Mouse (Mus musculus) brain, embryonic 18.5 days (tissue): ENCODE data around the gene Nup210l.

Experiments used
- DNase-seq: peaks from one replicate; pipeline ENCODE4 v3.0.0-alpha.2; 2012; ENCODE audit warnings: low read depth, low spot score

Gene Nup210l

DNA sequence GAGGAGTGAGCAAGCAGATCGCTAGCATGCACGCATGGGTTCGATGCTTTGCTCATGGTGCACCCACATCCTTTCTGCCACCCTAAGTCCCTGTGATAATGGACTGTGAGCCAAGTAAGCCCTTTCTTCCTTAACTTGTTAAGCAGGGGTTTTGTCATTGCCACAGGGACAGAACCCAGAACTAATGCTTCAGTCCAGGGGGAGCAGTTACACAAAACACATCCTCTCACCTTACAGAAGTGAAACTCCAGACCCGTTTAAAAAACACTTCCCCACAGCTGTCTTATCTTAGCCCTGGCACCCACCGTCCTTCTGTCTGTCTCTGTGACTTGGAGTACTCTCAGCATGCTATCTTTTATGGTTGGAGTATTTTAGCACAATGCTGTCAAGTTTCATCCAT lies 52.1 kb downstream of the Nup210l start:
- no peak for DNase-seq

DNA sequence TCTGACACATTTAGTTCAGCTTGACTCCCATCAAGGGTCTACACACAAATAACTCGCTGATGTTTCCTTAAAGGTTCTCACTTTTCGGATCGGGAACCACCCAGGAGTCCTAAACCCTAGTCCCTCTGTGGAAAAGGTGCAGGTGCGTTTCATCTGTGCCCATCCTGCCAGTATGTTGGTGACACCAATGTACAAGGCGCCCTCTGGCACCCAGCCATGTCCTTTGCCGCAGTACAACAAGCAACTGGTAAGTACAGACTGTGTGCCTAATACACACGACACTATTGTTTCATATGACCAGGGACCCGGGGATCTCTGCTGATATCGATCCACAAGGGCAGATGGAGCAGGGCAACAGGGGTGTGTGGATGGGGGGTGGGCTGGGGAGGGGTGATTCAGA lies 55.8 kb downstream of the Nup210l start:
- no peak for DNase-seq

- no peak for DNase-seq
Measured at GRCm38 (mm10) chr3:90161541-90161940, 57.6 kb downstream of the Nup210l start.

- DNase-seq: no peak
Measured at GRCm38 (mm10) chr3:90179566-90179965, 75.6 kb downstream of the Nup210l start.

GRCm38 (mm10) chr3:90183581-90183980 lies 79.6 kb downstream of the Nup210l start:
- no peak for DNase-seq

DNA sequence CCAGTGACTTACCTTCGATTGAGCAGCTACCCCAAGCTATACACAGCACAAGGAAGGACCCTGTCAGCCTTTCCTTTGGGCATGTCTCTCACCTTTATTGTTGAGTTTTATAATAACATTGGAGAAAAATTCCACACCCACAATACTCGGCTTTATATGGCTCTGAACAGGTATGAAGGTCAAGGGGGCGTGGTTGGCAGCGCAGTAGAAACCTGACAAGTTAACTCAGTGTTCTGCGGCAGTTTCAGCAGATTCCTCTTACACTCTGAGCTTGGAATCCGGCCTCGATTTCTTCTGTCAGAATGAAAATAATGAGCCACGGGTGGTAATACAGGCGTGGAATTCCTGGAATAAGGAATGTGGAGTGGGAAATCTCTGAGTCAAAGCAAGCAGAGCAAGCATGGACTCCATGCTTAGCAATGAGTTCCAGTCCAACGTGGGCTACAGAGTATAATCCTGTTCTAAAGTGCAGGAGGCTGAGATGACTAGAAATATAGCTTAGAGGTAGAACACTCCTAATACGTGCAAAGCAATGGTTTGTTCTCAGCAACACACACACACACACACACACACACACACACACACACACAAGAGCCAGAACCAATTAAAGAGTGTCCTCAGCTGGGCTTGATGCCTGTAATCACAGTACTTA lies 87.1 kb downstream of the Nup210l start:
- DNase-seq: no peak

DNA sequence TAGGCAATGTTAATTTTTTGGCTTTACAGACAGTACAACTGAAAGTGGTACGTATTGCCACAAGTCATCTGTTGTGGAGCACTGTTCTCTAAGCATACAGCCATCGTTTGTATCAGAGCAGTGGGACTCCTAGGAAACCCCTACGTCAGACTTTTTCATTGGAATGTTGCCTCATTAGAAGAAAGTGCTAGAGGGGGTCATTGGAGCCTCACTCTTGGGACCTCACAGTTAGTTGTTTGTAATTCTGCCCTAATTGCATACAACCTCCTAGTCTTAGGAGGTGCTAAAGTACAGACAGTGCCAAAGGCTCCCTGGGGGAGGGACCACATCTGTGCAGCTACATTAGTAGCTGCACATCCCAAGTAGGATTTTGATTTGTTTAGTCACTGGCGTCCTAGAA lies 90.8 kb downstream of the Nup210l start:
- no peak for DNase-seq

DNA sequence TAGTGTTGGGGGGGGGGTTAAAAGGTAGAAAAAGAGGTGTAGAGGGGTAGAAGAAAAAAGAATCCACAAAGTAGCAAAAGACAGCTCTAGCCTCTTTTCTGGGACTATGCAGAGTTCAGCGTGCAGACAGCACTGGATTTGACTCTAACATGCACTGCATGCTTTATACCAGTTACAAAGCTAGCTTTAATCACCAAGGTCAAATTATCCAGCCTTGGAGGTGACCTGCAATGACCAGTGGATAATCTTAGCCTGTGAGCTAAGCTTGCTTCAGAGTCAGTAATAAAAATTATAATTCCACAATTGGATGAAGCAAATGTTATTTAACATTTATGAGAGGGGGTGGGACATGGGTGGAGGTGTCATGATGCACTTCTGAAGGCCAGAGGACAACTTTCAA lies 91.7 kb downstream of the Nup210l start:
- DNase-seq: no peak

GRCm38 (mm10) chr3:90197548-90197947 lies 93.6 kb downstream of the Nup210l start:
- no peak for DNase-seq

DNA sequence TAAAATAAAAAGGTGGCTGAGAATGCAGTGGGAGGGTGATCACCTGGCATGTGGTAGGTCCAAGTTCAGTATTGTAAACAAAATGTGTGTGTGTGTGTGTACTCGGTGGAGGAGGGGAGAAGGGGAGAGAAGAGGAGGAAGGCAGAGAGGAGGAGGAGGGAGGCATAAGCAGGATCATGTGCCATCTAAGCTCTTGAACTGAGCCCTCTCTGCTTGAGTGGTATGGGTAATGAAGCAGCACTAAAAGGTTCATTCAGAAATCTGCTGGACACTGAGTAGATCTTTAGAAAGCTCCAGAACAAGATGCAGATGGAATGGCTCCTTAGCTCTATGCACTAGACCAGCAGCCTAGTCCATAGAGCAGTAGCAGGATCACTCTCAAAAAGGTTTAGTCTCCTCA lies 99.0 kb downstream of the Nup210l start:
- no peak for DNase-seq

- no peak for DNase-seq
Measured at GRCm38 (mm10) chr3:90203619-90204018, 99.7 kb downstream of the Nup210l start.

- no peak for DNase-seq
Measured at GRCm38 (mm10) chr3:90204582-90204981, 100.7 kb downstream of the Nup210l start.

DNA sequence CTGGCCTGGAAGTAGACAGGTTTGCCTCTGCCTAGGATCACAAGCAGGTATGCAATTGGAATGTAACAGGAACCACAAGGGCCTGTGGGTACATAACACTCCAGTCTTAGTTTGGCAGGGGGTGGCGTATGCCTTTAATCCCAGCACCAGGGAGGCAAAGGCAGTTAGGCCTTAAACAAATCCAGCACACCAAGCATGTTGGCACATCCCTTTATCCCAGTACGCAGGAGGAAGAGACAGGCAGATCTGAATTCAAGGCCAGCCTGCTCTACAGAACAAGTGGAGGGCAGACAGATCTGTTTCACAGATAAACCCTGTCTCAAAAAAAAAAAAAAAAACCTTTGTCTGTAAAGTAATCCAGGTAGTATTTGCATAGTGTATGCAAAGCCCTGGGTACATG lies 104.7 kb downstream of the Nup210l start:
- no peak for DNase-seq

DNA sequence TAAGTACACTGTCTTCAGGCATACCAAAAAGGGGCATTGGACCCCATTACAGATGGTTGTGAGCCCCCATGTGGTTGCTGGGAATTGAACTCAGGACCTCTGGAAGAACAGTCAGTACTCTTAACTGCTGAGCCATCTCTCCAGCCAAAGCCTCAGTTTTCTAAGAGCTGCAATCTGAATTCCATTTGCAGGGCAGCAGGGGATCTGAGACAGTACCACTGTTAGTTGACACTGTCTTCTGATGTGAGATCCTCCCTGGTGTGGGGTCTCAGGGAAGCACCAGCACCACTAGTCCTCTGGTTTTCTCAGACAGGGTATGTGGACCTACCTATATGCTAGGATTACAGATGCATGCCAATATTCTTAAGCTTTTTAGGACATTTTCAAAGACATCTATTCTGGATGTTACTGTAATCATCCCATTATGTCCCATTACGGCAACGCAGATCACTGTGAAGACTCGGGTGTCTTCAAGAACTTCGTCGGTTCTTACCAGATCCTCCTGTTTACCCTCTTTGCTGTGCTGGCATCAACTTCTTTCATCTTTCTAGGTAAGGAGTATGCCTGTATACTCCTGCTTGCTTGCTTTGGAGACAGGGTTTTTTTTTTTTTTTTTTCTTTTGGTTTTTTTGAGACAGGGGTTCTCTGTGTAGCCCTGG lies 106.1 kb downstream of the Nup210l start:
- no peak for DNase-seq

GRCm38 (mm10) chr3:90211475-90212398 lies 107.8 kb downstream of the Nup210l start:
- DNase-seq: no peak

DNA sequence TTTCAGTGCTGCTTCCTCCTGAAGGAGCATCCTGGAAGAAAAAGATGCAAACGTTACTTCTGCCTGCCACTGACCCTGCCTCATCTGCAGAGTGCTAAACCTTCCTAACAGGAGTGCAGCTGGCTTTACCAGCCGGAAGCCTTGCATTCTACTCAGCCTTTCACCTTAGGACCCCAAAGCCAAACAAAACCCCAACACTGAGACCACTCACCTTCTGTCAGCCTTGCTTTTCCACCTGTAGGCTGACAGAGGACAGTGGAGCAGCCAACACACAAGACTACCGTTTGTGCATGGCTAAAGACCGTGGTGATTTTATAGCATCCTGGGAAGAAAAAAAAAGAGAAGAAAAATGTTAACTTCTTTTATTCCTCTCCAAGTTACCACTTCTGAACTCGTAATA lies 108.8 kb downstream of the Nup210l start:
- DNase-seq: no peak

- DNase-seq: peak; percentile 90
Measured at GRCm38 (mm10) chr3:90213377-90213866, 109.5 kb downstream of the Nup210l start, which contains the start of the genes Rps27 and Rab13. Gene Rps27 (minus strand): TSS chr3:90213651. Gene Rab13 (plus strand): TSS chr3:90213695.

DNA sequence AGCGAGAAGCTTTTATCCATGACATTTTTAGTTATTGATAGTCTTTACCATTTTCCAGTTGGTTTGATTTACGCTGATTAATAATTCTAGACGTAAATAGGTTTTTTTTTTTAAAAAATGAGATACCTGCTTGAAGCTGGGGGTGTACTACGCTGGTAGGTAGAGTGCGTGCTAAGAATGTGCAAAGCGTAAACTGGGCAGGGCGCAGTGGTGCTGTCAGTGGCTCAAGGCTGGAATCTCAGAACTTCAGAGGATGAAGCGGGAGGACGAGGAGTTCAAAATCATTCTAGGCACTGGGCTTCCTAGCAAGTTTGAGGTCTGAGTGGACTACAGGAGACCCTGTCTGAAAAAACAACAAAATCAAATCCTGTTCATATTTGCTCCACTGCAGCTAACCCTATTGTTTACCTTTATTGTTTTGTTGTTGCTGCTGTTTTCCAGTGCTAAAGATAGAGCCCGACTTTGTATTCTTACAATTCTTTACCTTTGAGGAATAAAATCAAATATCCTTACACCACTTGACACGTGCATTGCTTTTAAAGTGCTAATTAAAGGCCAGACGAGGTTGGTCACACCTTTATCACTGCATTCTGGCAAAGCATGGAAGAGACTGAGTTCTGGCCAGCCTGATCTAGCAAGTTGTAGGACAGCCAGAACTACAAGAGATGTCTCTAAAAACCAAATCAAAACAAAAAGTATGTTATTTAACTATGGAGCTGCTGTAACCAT lies 110.2 kb downstream of the Nup210l start:
- DNase-seq: no peak

DNA sequence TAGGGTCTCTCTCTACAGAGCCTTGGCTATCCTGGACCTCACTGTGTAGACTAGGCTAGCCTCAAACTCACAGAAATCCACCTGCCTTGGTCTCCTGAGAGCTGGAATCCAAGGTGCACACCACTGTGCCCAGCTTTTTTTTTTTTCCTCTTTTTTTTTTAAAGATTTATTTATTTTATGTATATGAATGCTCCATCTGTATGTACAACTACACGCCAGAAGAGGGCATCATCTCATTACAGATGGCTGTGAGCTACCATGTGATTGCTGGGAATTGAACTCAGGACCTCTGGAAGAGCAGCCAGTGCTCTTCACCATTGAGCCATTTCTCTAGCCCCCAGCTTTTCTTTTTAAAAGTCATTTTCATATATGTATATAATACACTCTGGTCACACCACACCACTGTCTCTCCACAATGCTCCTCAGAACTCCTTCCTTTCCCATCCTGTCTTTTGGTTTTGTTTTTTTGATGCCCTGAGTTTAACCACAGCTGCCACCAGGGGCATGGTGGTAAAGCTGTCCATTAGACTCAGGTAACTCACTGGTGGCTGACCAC lies 112.0 kb downstream of the Nup210l start:
- DNase-seq: no peak

DNA sequence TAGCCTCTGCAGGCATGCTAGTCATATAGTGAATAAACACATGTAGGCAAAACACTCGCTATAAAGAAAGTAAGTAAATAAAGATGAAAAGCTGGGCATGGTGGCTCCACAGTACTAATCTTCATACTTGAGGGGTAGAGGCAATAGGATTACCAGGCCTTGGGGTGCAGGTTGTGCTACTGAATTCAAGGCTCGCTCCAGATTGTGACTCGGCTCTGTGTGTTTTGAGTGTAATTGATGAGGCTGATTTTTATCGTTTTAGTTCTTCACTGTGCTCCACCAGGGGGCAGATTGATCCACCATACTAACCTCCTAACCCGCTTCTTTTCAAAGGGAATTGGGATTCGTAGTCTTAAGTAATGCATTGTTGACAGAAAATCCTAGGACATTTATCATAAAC lies 116.2 kb downstream of the Nup210l start:
- DNase-seq: peak; percentile 36

GRCm38 (mm10) chr3:90220531-90220951 lies 116.6 kb downstream of the Nup210l start:
- no peak for DNase-seq
